Mouse (Mus musculus) mesoderm, embryonic 11.5 days (tissue): ENCODE results near the gene Lmx1a.

Experiments
- DNase-seq: peaks from one replicate; pipeline ENCODE4 v3.0.0-alpha.2; 2012; ENCODE audit warnings: low read depth, low spot score

The Lmx1a gene

GRCm38 (mm10) chr1:167878354-167878753, 189.3 kb downstream of the Lmx1a start:
- no peak for DNase-seq

GRCm38 (mm10) chr1:167885776-167886175, 196.7 kb downstream of the Lmx1a start:
- DNase-seq: no peak

- no peak for DNase-seq
Measured at GRCm38 (mm10) chr1:167888120-167888519, 199.1 kb downstream of the Lmx1a start.

- DNase-seq: peak; percentile 39
Measured at GRCm38 (mm10) chr1:167888816-167889215, 199.8 kb downstream of the Lmx1a start.

GRCm38 (mm10) chr1:167896234-167896633, 207.2 kb downstream of the Lmx1a start:
- DNase-seq: peak; percentile 74
